Mouse (Mus musculus) MEL (cell line): Measurements from ENCODE around the gene Cggbp1. TPM values are rescaled to one million over a fixed set of nuclear protein-coding genes. Genes with fewer than 3 reads are reported as not detected.
A peak's percentile ranks its signal among the peaks of the same experiment; 100 is the strongest.
"Not testable (repeated sequence)": the region's sequence is repeated elsewhere in the genome, so short reads cannot be mapped to it uniquely, and the experiment has no call there.

Source experiments
- DNase-seq: peaks from one replicate; pipeline ENCODE4 v3.0.0; 2011; ENCODE audit warnings: low read depth, low spot score
- H3K27ac ChIP-seq: 2 replicates; pipeline ENCODE4 v1.5.1; 2012; ENCODE audit warnings: low read depth, mild to moderate bottlenecking, control low read depth, low read length, moderate library complexity; ENCODE audit not compliant: control insufficient read depth
- H3K27me3 ChIP-seq, 2 experiments: fragments of 150-350 bp in 1 of 2; sonication (generic) in 1 of 2; 2 replicates each; pipeline ENCODE4 v1.6.1; 2012; ENCODE audit warnings: low read length in 2 of 2, mild to moderate bottlenecking in 2 of 2, improper control_type of control experiment in 1 of 2, moderate library complexity in 1 of 2; ENCODE audit not compliant: insufficient read depth in 2 of 2, control insufficient read depth in 1 of 2
- H3K36me3 ChIP-seq, 2 experiments: 2 replicates each; pipeline ENCODE4 v1.6.1; 2012 to 2014; ENCODE audit warnings: low read length in 2 of 2, improper control_type of control experiment in 1 of 2, inconsistent platforms in 1 of 2, mild to moderate bottlenecking in 1 of 2; ENCODE audit not compliant: insufficient read depth in 2 of 2, control insufficient read depth in 1 of 2
- H3K4me1 ChIP-seq, 2 experiments: fragments of 150-350 bp in 1 of 2; sonication (generic) in 1 of 2; 2 replicates each; pipeline ENCODE4 v1.6.1; 2012; ENCODE audit warnings: low read length in 2 of 2, improper control_type of control experiment in 1 of 2, mild to moderate bottlenecking in 1 of 2; ENCODE audit not compliant: insufficient read depth in 2 of 2, control insufficient read depth in 1 of 2
- H3K4me3 ChIP-seq, 2 experiments: fragments of 150-350 bp in 1 of 2; sonication (generic) in 1 of 2; 2 replicates each; pipeline ENCODE4 v1.5.1; 2012; ENCODE audit warnings: low read depth in 2 of 2, low read length in 2 of 2, mild to moderate bottlenecking in 2 of 2, moderate library complexity in 2 of 2, control low read depth in 1 of 2, improper control_type of control experiment in 1 of 2; ENCODE audit not compliant: control insufficient read depth in 1 of 2, insufficient read depth in 1 of 2
- H3K79me2 ChIP-seq: 2 replicates; pipeline ENCODE4 v1.6.1; 2012; ENCODE audit warnings: mild to moderate bottlenecking, low read length, moderate library complexity; ENCODE audit not compliant: control insufficient read depth, poor library complexity, insufficient read depth
- H3K9ac ChIP-seq: 2 replicates; pipeline ENCODE4 v1.6.1; 2012; ENCODE audit warnings: low read depth, mild to moderate bottlenecking, control low read depth, low read length, moderate library complexity; ENCODE audit not compliant: control insufficient read depth, poor library complexity, severe bottlenecking
- H3K9me3 ChIP-seq: fragments of 150-350 bp; sonication (generic); replicated peaks from 2 replicates; pipeline ENCODE4 v1.6.1; 2012; ENCODE audit warnings: mild to moderate bottlenecking, low read length, improper control_type of control experiment, moderate library complexity; ENCODE audit not compliant: insufficient read depth
- BHLHE40 ChIP-seq: IDR thresholded peaks from 2 replicates; pipeline ENCODE4 v1.6.1; 2012; ENCODE audit warnings: low read depth, mild to moderate bottlenecking, inconsistent platforms, low read length, improper control_type of control experiment, borderline replicate concordance
- CHD1 ChIP-seq: IDR thresholded peaks from 2 replicates; pipeline ENCODE4 v1.6.1; 2012; ENCODE audit warnings: low read depth, mild to moderate bottlenecking, inconsistent platforms, low read length, improper control_type of control experiment
- EP300 ChIP-seq, 2 experiments: IDR thresholded peaks; 2 replicates each; pipeline ENCODE4 v1.6.1; 2011; ENCODE audit warnings: improper control_type of control experiment in 2 of 2, low read length in 2 of 2, low read depth in 1 of 2, mild to moderate bottlenecking in 1 of 2
- HCFC1 ChIP-seq: IDR thresholded peaks from 2 replicates; pipeline ENCODE4 v1.6.1; 2012; ENCODE audit warnings: low read depth, mild to moderate bottlenecking, inconsistent platforms, low read length, improper control_type of control experiment, moderate library complexity
- JUND ChIP-seq: IDR thresholded peaks from 2 replicates; pipeline ENCODE4 v1.6.1; 2011; ENCODE audit warnings: low read depth, mild to moderate bottlenecking, improper control_type of control experiment, low read length
- MAFK ChIP-seq: IDR thresholded peaks from 2 replicates; pipeline ENCODE4 v1.6.1; 2011; ENCODE audit warnings: low read depth, mild to moderate bottlenecking, low read length, improper control_type of control experiment, borderline replicate concordance
- MAX ChIP-seq: IDR thresholded peaks from 2 replicates; pipeline ENCODE4 v1.6.1; 2011; ENCODE audit warnings: low read length, improper control_type of control experiment
- MAZ ChIP-seq: IDR thresholded peaks from 2 replicates; pipeline ENCODE4 v1.6.1; 2012; ENCODE audit warnings: low read depth, mild to moderate bottlenecking, inconsistent platforms, low read length, improper control_type of control experiment
- MXI1 ChIP-seq: IDR thresholded peaks from 2 replicates; pipeline ENCODE4 v1.6.1; 2011; ENCODE audit warnings: mild to moderate bottlenecking, low read depth, low read length, improper control_type of control experiment
- RCOR1 ChIP-seq: IDR thresholded peaks from 2 replicates; pipeline ENCODE4 v1.6.1; 2012; ENCODE audit warnings: low read depth, mild to moderate bottlenecking, inconsistent platforms, low read length, improper control_type of control experiment
- SIN3A ChIP-seq: IDR thresholded peaks from 2 replicates; pipeline ENCODE4 v1.6.1; 2012; ENCODE audit warnings: low read length, improper control_type of control experiment, inconsistent platforms
- SMC3 ChIP-seq: IDR thresholded peaks from 2 replicates; pipeline ENCODE4 v1.6.1; 2011; ENCODE audit warnings: low read depth, low read length, improper control_type of control experiment
- USF1 ChIP-seq: IDR thresholded peaks from 2 replicates; pipeline ENCODE4 v1.6.1; 2014; ENCODE audit warnings: low read depth, mild to moderate bottlenecking, inconsistent platforms, low read length, improper control_type of control experiment, moderate library complexity
- ZMIZ1 ChIP-seq: IDR thresholded peaks from 2 replicates; pipeline ENCODE4 v1.6.1; 2012; ENCODE audit warnings: low read depth, mild to moderate bottlenecking, inconsistent platforms, low read length, improper control_type of control experiment, moderate library complexity
- polyA plus RNA-seq, 2 experiments: library from polyadenylated mRNA; stranded (reverse) in 1 of 2; unstranded in 1 of 2; fragments of >175 nt in 1 of 2; fragments of >200 nt in 1 of 2; gene quantifications; 2 replicates each; pipeline versions ENCODE4 v1.2.1 to v1.2.4; 2012; ENCODE audit warnings: low replicate concordance in 2 of 2, low read depth in 1 of 2; ENCODE audit not compliant: insufficient read length in 2 of 2, insufficient read depth in 1 of 2, missing spikeins in 1 of 2
- total RNA-seq: library from RNA; depleted of rRNA; stranded (reverse); fragments of 300-350 nt; gene quantifications from 2 replicates; pipeline ENCODE4 v1.2.3, GENCODE M21; 2012

Gene Cggbp1
- total and polyA plus RNA-seq, 3 experiments = 36.3 to 65.5 (median 62.2) TPM

- TF ChIP-seq MAX (0 out of 2 replicates have a peak, but pooled peaks have one; percentile 8), MAZ (no peak), RCOR1 (no peak), JUND (no peak), HCFC1 (0 out of 2 replicates have a peak, but pooled peaks have one; percentile 12), MXI1 (peak; percentile 76), CHD1 (peak; percentile 80; the same call in 1 of the 2 replicates), BHLHE40 (no peak), SIN3A (peak; percentile 87), EP300 (IDR thresholded peaks at IDR 0.05; ENCODE audit: low read depth in 1 of 2, low read length in 2 of 2) (0 out of 4 replicates have a peak, but pooled peaks of 1 of the 2 experiments have one; percentile 7), ZMIZ1 (0 out of 2 replicates have a peak, but pooled peaks have one; percentile 15)
- no peaks in the 10 kb centered on the region for H3K27me3 ChIP-seq
- DNase-seq = peak; percentile 74
- peaks cover 25 to 30% of the 10 kb centered on the region in 2 experiments for H3K36me3 ChIP-seq
- peaks cover 9 to 12% of the 10 kb centered on the region in 2 experiments for H3K4me1 ChIP-seq
- H3K9ac ChIP-seq = peak overlapping the region; percentile 97
- peaks cover 48% of the 10 kb centered on the region for H3K79me2 ChIP-seq
- H3K9me3 ChIP-seq = no peaks in the 10 kb centered on the region
- peak overlapping the region; percentile 95 for H3K27ac ChIP-seq
- H3K4me3 ChIP-seq = peak overlapping the region; percentile 95 to 100
Measured at GRCm38 (mm10) chr16:64852891-64853290, 1.1 kb downstream of the Cggbp1 start.

DNA sequence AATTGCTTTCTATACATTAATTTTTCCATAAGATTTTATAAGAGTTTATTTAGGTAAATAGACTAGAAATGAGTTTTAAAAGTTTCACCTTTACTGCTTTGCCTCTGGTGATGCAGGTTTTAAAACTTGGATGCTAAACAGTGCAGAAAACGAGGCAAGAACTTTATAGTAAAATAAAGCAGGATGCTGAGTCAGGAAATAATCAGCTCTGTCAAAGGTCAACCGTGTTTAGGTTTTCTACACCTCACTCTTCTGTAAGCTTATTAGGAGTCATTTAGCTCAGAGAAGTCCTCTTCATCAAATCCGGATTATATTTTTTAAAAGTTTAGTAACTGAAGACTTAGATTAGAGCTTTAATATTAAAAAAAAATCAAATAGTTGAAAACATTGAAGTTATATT lies 5.2 kb downstream of the Cggbp1 start:
- no peaks in the 10 kb centered on the region for H3K27me3 ChIP-seq
- H3K9me3 ChIP-seq = no peaks in the 10 kb centered on the region
- no peak overlapping the region for H3K9ac ChIP-seq
- no peak for DNase-seq
- no peak for TF ChIP-seq SMC3
- peak; percentile 65; the same call in 1 of the 2 replicates for TF ChIP-seq MAFK
- no peak for TF ChIP-seq USF1
- no peak overlapping the region for H3K27ac ChIP-seq
- H3K36me3 ChIP-seq = peaks cover 25% of the 10 kb centered on the region in 2 experiments
- H3K4me1 ChIP-seq = peaks cover 5 to 8% of the 10 kb centered on the region in 2 experiments
- no peak overlapping the region for H3K4me3 ChIP-seq
- peaks cover 27% of the 10 kb centered on the region for H3K79me2 ChIP-seq

DNA sequence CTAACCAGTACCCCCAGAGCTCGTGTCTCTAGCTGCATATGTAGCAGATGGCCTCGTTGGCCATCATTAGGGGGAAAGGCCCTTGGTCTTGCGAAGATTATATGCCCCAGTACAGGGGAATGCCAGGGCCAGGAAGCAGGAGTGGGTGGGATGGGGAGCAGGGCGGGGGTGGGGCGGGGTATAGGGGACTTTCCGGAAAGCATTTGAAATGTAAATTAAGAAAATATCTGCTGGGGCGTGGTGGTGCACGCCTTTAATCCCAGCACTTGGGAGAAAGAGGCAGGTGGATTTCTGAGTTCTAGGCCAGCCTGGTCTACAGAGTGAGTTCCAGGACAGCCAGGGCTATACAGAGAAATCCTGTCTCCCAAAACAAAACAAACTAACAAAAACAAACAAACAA lies 14.0 kb downstream of the Cggbp1 start:
- H3K9me3 ChIP-seq, H3K9ac ChIP-seq, H3K4me1 ChIP-seq, H3K4me3 ChIP-seq, DNase-seq, H3K79me2 ChIP-seq, H3K27me3 ChIP-seq, H3K27ac ChIP-seq: not testable (repeated sequence)
- H3K36me3 ChIP-seq = peaks cover 0 to 15% of the 10 kb centered on the region in 2 experiments; a peak in 2 of 4 replicates
